Mouse (Mus musculus): ENCODE measurements around the gene Snai1.

Snai1 gene

DNA sequence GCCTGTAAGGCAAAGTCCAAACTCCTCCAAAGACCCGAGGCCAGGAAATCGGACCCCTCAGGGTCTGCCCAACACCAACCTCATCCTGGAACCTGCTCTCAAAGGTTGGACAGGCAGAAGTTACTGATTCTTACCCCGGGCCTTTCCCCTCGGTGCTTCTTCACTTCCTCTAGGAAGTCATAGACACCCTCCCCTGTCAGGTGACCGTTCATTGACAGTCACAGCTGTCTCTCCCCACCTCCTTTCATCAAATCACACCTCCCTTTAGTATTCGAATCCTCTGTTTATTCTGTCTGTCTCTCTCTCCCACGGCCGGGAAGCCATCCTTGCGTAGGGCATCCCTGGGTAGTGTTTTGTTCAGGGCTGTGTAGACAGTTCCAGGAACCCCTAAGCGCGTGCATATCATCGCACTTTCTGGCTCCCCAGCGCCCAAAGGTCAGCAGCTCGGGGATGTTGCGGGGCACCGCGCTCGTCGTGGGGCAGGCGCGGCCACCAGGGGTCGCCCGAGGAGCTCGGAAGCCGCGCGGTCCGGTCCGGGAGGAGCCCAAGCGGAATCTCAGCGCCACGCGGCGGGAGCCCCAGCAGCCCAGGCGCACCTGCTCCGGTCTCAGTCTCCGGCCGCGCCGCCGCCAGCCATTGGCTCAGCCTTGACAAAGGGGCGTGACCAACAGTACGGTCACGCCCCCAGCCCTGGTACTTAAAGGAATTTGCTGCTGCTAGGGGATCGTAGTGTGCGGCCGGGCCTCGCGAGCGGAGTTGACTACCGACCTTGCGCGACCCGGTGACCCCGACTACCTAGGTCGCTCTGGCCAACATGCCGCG, at the start of gene Snai1:
Gene Snai1, plus strand, starts transcription at position 720 of the 822 bp plus-strand sequence.
- DNase-seq (ENCODE audit: low read depth) = peak; percentile 94

DNA sequence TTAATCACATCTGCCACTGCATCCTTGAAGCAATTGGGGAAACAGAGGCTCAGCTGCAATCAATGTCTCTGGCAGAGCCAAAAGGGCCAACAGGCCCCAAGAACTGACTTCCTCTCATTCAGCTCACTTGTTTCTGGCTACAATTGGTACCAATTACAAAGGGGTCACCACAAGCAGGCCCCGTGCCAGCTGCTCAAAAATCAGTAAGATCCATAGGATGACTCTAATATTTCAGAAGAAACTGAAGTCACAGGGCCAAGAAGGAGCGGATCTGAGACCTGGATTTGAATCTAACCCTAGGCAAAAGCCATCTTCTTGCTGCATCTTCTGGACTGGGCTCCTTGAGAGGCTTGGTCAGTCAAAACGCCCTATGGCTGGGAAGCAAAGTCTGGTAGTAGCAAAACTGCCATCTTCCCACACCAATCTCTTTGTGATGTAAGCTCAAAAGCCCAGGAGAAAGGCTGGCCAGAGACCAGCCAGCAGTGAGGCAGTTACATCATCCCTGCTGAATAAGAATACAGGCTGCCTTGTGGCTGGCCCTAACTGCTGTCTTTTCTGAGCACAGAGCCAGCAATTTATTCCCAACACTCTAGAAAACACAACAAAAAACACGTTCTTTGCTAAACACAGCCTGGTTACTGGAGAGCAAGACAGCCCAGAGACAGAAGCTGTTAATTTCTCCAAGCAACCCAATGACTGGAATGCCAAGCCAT, 47.0 kb upstream of the Snai1 start:
- DNase-seq (ENCODE audit: low read depth) = no peak

DNA sequence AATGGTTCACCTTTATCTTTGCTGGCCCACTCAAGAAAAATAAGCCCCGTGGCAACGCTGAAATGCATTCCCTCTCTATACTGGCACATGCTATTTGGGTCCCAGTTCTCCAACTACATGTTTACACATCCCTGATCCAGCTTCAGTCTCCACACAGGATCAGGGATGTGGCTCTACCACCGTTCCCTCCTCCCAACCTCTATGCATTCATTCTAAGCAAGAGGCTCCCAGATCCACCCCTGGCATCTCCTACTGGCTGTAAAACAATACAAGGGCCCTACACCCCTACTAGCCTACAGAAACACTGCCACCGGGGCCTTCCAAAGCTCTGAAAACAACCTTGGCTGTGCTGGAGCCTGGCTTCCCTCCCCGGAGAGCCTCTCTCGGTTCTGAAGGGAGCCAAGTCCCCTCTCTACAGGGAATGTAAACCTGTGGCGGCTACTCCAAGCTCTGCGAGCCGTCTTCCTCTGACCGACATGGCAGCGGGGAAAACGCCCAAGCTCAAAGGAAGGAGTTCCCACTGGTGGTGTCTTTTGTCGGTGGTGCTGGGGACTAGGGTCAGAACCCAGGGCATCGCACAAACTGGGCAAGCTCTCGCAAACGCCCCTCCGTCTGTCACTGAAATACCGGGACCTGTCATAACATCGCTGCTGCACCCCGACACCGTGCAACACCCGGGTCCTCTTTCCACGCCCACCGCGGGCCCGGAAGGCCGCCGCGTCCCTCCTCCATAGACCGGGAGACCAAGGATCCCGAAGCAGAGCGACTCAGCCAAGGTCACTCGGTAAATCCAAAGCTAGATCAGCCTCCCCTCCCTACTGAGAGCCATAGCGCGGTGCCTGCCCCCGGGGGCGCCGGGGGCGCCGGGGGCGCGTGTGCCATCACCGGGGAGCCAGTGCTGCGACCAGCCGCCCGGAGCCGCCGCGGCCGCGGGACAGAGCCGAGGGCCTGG, 46.0 kb upstream of the Snai1 start, which contains the start of gene Rnf114:
Gene Rnf114, plus strand, starts transcription at position 889 of the 952 bp plus-strand sequence.
- peak; percentile 78 for DNase-seq (ENCODE audit: low read depth)

DNA sequence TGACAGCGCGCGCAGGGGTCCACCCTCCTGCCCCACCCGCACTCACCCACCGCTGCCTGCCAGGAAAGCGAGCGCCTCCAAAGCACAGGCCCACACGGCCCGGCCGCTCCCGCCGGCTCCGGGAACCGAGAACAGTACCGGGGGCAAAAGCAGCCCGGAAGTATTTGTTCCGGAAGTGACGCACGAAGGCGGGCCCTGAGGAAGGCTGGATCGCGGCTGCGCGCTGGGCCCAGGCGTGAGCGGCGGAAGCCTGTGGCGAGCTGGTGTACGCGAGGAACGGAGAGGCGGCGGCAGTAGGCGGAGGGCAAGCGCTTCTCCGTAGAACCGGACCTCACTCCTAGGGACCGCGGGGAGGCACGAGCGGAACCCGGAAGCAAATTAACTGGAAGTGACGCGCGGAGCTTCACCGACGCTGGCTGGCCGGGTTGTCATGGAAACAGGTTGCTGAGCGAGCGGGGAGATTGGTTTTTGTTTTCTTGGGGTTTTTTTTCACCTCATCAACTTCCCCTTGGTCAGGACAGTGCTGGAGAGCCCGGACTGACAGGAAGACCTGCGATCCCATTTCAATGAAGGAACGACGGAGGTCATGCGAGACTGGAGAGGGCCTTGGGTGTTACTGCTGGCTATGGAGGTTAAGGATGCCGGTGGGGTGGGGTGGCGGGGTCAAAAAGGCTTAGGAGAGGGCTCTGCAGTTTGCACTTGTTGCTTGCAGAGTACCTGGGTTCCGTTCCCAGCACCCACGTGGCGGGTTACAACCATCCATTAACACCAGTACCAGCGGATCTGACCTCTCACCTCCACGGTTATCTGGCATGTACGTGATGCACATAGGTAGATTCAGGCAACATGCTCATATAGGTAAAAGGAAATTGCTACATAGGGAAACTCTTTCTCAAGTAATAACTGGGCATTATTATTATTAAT, 45.0 kb upstream of the Snai1 start, which contains the start of gene Spata2:
Gene Spata2, minus strand, starts transcription at position 175 of the 924 bp plus-strand sequence.
- peak; percentile 98 for DNase-seq (ENCODE audit: low read depth)

DNA sequence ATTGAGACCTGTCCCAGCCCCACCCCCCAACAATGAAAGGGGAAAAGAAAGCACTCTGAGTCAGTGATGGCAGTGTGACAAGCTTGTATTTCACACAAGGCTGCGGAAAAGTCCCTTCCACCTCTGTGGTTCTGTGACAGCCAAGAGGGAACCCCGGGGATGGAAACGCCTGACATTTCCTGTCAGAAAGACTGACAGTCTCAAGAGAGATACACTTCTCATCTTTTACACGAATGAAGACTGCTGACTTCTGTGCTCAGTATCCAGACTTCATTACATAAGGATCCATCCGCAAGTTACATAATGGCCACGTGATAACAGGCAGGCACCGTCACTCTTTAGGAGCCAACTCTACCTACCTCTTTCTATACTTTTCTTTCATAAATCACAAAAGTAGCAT, 41.6 kb upstream of the Snai1 start:
- DNase-seq (ENCODE audit: low read depth) = peak; percentile 82

DNA sequence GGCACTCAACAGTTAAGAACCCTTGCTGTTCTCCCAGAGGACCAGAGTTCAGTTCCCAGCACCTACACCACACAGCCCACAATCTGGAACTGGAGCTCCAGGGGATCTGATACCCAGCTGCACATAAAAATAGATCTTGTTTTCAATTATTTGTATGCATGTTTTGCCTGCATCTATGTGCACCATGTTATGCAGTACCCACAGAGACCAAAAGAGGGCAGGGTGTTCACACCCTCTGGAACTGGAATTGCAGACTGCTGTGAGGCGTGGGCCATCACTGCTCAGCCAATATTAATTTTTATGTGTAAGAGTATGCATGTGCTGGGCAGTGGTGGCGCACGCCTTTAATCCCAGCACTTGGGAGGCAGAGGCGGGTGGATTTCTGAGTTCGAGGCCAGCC, 40.7 kb upstream of the Snai1 start:
- DNase-seq (ENCODE audit: low read depth) = peak; percentile 89

DNA sequence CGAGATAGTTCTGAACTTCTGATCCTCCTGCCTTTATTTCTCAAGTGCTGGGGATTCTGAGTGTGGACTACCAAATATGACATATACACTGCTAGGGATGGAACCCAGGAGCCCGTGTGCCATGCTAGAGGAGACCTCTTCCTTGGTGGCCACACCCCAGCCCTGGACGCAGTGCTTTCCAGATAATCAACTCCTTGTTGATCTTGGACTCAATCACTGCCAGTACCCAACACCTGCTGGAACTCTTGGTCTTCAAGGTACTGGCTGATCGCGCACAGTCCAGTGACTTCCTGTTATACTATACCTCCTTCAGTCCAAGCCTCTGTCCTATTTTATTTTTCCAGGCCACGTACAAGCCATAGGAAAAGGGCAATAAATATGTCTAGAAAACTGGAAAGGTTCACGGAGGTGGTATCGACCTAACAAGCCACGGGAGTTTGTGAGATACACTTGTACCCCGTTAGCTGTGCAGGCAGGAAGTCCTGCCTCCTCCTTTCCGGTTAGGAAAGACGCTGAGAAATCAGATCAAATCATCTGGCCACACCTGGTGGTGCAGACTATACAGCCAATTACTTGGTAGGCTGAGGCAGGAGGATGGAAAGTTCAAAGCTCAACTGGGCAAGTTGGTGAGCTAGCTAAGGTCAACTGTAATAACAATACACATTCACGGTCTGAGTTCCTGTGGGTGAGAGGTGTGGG, 35.3 kb upstream of the Snai1 start:
- DNase-seq (ENCODE audit: low read depth) = no peak

DNA sequence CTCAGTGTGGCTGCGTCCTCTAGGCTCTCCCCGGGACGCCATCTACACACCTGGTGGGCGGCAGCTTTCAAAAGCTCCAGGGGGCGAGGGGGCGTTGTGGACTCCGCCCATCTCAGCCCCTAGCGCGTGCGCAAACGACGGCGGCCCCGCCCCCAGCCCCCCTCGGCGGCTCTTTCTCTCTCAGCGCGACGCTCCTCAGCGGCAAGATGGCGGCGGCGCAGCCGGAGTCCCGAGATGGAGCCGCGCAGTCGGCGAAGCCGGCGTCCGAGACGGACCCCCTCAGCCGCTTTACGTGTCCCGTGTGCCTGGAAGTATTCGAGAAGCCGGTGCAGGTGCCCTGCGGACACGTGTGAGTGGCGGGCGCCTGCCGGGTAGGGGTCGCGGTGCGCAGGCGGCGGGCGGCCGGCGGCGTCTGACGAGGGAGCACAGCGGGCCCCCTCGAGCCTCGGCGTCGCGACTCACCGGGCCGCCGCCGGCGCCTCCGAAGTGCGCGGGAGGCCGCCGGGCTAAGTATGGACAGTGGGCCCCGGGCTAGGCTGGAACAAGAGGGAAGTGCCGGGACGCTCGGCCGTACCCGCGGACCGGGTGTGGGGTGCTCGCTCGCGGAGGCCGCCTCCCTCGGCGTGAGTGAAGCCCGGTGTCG, 34.6 kb upstream of the Snai1 start:
- DNase-seq (ENCODE audit: low read depth) = peak; percentile 95

DNA sequence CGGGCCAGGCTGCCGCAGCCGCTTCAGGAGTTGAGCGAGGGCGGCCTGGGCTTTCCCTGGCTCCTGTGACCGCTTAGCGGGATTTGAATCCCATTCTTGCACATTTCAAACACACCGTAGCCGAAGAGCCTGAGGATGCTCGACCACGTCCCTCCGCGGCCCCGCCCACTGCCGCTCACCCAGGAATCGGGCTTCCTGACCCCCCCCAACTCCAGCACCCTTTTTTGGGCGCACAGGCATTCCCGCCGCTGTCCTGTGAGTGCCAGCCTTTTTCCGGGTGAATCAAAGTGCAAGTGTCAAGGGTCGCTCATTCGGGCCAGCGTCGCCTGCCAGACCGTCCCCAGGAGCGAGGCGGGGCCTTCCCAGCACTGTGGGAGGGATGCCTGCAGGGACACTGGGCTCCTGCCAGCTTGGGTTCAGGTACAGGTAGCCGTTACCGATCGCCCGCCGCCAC, 34.1 kb upstream of the Snai1 start:
- DNase-seq (ENCODE audit: low read depth) = peak; percentile 71

DNA sequence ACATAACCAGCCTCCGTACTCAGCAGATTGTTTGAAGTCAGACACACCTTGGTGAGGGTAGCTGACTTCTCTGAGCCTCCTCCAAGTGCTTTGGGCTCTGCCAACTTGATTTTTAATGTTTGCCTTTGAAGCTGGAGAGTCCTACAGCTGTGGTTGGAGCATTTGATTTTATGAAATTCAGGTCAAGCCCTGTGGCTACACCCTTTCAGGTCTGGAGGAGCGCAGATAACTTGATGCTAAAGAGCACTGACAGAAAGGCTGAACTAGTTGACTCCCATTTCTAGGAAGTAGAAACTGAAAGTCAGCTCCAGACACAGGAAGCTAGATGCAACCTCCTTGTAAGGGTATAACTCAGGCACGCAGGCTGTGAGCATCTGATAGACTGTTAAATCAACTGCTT, 32.9 kb upstream of the Snai1 start:
- DNase-seq (ENCODE audit: low read depth) = peak; percentile 93

DNA sequence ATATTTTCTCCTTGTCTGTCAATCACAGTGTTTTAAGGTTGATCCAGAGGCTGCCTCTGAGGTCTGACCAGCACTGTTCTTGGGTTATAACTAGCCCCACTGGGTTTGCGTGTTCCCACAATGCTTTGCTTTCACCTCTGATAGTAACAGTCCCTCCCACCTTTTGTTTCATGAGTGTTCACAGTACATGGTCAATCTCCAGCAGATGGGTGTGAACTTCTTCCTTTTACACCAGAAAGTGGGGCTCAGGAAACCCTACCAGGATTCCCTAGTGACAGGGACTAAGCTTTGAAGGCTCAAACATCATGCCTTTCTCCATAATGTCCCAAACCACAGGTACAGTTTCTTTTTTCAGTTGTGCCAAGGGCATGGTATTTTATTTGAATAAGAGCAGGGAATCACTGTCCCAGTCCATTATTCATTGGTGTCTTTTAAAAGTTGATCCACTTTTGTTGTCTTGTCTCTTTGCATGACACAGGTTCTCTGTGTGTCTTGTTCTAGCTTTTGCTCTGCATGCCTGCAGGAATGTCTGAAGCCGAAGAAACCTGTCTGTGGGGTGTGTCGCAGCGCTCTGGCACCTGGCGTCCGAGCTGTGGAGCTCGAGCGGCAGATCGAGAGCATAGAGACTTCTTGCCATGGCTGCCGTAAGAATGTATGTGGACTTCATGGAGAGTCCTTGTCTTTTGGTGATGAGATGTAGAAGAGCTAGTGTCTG, 31.3 kb upstream of the Snai1 start:
- no peak for DNase-seq (ENCODE audit: low read depth)

DNA sequence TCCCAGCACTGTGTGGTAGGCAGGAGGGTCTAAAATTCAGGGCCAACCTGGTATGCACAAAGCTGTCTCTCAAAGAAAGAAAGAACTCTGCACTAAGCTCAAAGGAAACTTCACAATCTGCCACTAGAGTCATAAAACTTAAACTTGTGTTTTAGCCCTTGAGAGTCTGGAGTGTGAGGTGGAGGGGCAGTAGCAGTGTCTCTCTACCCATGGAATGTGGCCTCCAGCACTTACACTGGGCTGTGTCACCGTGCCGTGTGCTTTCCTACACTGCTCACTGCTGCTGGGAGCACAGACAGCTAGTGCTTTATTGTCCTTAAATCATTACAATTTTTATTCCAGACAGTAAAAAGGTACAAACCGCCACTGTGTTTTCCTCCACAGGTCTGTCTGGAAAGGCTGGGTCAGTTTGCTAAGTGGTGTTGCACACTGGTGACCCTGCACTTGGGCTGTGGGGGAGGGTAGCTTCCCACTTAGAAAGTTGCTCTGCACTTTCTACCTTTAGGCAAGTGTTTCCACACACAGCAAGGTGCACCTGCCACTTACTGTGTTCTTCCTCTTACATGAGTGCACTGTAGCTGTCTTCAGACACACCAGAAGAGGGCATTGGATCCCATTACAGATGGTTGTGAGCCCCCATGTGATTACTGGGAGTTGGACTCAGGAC, 30.1 kb upstream of the Snai1 start:
- DNase-seq (ENCODE audit: low read depth) = no peak

DNA sequence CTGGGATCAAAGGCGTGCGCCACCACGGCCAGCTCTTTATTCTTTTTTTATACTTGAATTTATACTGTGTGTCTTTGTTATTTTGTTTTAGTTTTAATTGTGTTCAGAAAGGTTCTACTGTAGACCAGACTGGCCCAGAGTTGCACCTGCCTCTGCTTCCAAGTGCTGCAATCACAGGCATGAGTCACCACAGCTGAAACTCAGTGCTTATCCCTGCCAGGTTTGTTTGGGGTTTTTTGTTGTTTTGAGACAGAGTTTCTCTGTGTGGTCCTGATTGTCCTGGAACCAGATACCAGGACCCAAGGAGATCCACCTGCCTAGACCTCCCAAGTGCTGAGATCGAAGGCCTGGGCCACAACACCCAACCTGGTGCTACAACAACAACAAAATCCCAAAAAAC, 29.4 kb upstream of the Snai1 start:
- no peak for DNase-seq (ENCODE audit: low read depth)

DNA sequence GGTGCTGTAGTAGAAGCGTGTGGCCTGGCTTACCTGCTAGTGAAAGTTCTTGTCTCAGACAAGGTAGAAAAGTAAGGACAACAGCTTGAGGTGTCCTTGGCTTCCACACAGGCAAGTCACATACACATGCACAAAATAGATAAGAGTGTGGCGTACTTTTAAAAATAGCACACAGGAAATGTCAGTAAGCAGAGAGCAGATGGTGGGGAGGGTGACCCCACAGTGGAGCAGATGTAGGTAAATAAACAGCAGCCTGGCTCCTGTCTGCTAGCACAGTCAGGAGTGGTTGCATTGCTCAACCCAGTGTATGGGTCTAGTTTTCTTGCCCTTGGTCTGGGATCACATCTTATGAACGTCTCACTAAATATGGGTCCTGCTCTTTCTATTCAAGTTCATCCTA, 27.5 kb upstream of the Snai1 start:
- DNase-seq (ENCODE audit: low read depth) = no peak

DNA sequence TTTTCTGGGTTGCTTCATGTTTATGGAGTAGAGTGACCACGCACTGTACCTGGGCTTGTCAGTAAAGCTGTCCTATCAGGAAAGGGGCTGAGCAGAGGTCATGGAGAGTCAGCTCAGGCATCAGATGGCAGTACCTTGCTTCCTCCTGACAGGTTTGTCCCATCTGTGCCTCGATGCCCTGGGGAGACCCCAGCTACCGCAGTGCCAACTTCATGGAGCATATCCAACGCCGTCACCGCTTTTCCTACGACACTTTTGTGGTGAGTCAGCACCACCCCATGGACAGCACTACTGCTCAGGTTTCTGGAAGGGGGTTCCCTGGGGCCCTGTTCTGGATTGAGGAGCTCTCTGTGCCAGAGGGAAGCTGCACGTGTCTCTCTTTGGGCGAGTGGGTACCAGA, 25.6 kb upstream of the Snai1 start:
- no peak for DNase-seq (ENCODE audit: low read depth)

DNA sequence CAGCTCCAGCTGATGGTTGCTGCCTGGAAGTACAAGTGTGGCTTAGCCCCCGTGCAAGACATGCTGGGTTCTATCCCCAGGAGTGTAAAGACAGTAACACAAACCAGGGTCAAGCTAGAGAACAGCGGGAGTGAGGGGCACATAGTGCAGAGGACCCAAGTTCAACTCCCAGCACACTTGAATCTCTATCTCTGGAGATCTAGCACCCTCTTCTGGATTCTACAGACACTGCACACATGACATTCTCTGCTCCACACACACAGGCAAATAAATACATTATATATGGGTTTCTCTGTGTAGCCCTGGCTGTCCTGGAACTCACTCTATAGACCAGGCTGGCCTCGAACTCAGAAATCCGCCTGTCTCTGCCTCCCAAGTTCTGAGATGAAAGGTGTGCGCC, 25.0 kb upstream of the Snai1 start:
- peak; percentile 74 for DNase-seq (ENCODE audit: low read depth)

DNA sequence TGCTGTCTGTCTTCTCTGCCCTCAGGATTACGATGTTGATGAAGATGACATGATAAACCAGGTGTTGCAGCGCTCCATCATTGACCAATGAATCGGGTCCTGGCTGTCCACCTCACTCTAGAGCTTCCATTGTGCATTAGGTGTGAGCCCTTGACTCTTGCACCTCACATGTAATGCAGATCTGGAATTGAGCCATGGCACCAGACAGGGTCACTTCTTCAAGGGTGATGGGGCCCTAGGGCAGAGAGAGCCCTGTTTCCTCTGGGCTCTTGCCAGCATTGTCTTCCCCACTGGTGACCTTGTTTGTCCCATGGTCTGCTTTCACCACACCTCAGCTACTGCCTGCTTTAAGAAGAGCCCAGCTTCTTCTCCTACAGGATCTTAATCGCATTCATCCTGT, 23.4 kb upstream of the Snai1 start:
- DNase-seq (ENCODE audit: low read depth) = no peak

DNA sequence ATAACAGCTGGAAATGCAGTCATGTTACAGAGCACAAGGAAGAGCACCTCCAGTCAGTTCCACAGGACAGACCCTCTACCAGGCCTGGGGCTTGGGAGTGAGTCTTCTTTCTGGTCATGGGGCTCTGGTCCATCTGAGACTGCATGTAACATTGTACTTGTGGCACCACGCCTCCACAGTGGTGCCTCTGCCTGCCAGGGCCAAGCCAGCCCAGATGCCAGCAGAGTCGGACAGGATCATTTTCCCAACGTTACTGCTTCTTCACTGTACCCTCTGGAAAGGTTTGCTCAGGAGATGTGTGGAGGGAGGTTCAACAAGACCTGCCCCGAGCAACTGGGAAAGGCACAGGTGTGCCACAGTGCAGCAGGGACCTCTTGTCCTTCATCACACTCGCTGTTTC, 22.3 kb upstream of the Snai1 start:
- DNase-seq (ENCODE audit: low read depth) = no peak

Measured in induced T-regulatory cell, adult 2 months (primary cell).